Mouse (Mus musculus) stomach, embryonic 16.5 days (tissue): ENCODE measurements at regions not wholly inside any gene's neighbourhood (a gene's known extent, or its start where the extent isn't known, plus 50 kb on each side); places are given as distances from the start of the nearest gene placed in this dataset.
"Not testable (repeated sequence)": the region's sequence is repeated elsewhere in the genome, so short reads cannot be mapped to it uniquely, and the experiment has no call there.

Experiments
- ATAC-seq: fragments of 200-750 bp; cut with Nextera tagmentation; 2 replicates; pipeline ENCODE4 v1.8.0; 2017; ENCODE audit warnings: moderate number of reproducible peaks, moderate TSS enrichment; ENCODE audit not compliant: insufficient read depth, low FRiP score
- H3K27ac ChIP-seq: fragments of 300-500 bp; sonication (generic); 2 replicates; pipeline ENCODE4 v1.5.1; 2014; ENCODE audit warnings: low read length
- H3K27me3 ChIP-seq: fragments of 300-500 bp; sonication (generic); 2 replicates; pipeline ENCODE4 v1.6.1; 2014; ENCODE audit warnings: low read length, control low read depth, mixed read lengths; ENCODE audit not compliant: control insufficient read depth, insufficient read depth
- H3K36me3 ChIP-seq: fragments of 300-500 bp; sonication (generic); 2 replicates; pipeline ENCODE4 v1.6.1; 2014; ENCODE audit warnings: low read length; ENCODE audit not compliant: control insufficient read depth, insufficient read depth
- H3K4me1 ChIP-seq: fragments of 300-500 bp; sonication (generic); 2 replicates; pipeline ENCODE4 v1.6.1; 2014; ENCODE audit warnings: low read length, control low read depth, mixed read lengths; ENCODE audit not compliant: control insufficient read depth, insufficient read depth
- H3K4me2 ChIP-seq: fragments of 300-500 bp; sonication (generic); 2 replicates; pipeline ENCODE4 v1.6.1; 2014; ENCODE audit warnings: low read depth, low read length, mixed read lengths
- H3K4me3 ChIP-seq: fragments of 300-500 bp; sonication (generic); replicated peaks from 2 replicates; pipeline ENCODE4 v1.5.1; 2014; ENCODE audit warnings: mild to moderate bottlenecking, low read length
- H3K9ac ChIP-seq: fragments of 300-500 bp; sonication (generic); 2 replicates; pipeline ENCODE4 v1.6.1; 2014; ENCODE audit warnings: low read length
- H3K9me3 ChIP-seq: fragments of 300-500 bp; sonication (generic); replicated peaks from 2 replicates; pipeline ENCODE4 v1.6.1; 2016; ENCODE audit warnings: low read length, control low read depth; ENCODE audit not compliant: control insufficient read depth
- WGBS: fragments of 180-500 bp; shearing (Covaris S2); extraction: QIAGEN DNeasy Blood & Tissue Kit; methylation state at CpG from one replicate; pipeline ENCODE4 v1.1.7; 2014; 5-methylcytosine and 5-hydroxymethylcytosine counted together

DNA sequence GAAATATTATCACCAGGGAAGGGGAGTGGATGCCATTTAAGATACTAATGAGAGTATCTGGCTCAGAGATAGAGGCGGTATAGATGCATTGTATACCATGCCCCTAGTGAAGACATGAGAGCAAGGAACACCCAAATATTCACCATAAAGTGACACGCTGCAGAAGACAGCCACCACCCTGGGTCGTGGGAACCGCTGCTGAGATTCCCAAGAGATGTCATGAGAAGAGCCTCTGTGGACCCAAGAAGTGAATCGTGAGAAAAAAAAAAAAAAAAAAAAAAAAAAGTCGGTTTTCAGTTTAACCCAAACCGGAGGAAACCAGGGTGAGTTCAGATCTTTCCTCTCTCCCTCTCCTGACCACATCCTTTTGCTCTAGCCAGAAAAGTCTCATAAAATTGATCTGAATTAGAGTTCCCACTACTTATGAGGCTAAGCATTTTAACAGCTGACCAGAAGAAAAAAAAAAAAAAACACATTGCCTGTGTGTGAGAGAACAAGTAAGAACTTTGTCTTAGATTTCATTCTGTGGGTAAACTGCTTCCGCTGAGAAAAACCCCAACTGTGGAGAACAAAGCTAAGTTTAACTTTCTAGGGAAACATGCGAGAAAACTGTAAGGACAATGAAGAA, 322.0 kb downstream of the Rapgef2 start:
- Histone ChIP-seq H3K27ac (no peak overlapping the region), H3K9ac (no peak overlapping the region), H3K9me3 (no peaks in the 10 kb centered on the region), H3K4me3 (no peak overlapping the region), H3K27me3 (no peaks in the 10 kb centered on the region), H3K4me1 (no peaks in the 10 kb centered on the region), H3K36me3 (no peaks in the 10 kb centered on the region), H3K4me2 (no peak overlapping the region)
- ATAC-seq, result no peak
- 76% methylated on average over 9 of the region's 9 CpGs for WGBS

DNA sequence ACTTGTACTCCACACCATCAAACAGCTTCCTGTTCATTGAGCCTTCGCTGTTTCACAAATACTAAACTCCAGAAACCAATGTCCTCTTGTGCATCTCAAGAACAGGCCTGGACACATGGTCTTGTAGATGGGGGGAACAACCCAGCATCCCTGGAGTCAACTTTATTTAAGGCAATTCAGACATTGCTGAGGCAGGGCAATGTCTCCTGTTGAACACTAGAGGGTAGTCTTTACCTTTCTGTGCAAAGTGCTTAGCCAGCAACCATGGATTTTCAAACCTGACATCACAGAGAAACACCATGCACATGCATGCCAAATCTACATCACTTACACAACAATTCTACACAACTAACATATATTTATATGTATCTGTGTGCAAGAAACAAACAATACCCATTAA, 327.5 kb downstream of the Rapgef2 start:
- H3K36me3 ChIP-seq, result no peaks in the 10 kb centered on the region
- no peak for ATAC-seq
- no peak overlapping the region for H3K4me3 ChIP-seq
- H3K27me3 ChIP-seq, result no peaks in the 10 kb centered on the region
- H3K9ac ChIP-seq, result no peak overlapping the region
- no peak overlapping the region for H3K4me2 ChIP-seq
- no peaks in the 10 kb centered on the region for H3K9me3 ChIP-seq
- 20% methylated on average over 1 of the region's 1 CpGs for WGBS
- no peaks in the 10 kb centered on the region for H3K4me1 ChIP-seq
- H3K27ac ChIP-seq, result no peak overlapping the region

DNA sequence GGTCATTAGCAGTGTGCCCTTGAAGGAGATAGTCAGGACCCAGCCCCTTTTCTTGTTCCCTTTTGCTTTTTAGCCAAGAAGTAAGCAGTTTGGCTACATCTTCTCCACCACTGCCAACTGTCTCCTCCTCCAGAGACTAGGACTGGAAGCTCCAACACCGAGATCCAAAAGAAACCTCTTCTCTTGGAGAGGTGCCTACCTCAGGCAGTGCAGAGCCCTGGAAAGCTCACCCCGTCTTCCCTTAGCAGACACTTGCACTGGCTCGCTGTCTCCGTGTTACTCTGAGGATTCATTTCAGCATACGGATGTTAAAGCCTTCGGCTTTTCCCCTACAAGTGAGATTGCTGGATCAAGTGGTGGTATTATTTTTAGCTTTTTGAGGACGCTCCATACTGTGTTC, 331.0 kb downstream of the Rapgef2 start:
- Histone ChIP-seq H3K27ac (no peak overlapping the region), H3K27me3 (no peaks in the 10 kb centered on the region), H3K9me3 (no peaks in the 10 kb centered on the region), H3K4me1 (no peaks in the 10 kb centered on the region), H3K4me3 (no peak overlapping the region), H3K36me3 (no peaks in the 10 kb centered on the region), H3K4me2 (no peak overlapping the region), H3K9ac (no peak overlapping the region)
- no peak for ATAC-seq
- 81% methylated on average over 7 of the region's 7 CpGs for WGBS

DNA sequence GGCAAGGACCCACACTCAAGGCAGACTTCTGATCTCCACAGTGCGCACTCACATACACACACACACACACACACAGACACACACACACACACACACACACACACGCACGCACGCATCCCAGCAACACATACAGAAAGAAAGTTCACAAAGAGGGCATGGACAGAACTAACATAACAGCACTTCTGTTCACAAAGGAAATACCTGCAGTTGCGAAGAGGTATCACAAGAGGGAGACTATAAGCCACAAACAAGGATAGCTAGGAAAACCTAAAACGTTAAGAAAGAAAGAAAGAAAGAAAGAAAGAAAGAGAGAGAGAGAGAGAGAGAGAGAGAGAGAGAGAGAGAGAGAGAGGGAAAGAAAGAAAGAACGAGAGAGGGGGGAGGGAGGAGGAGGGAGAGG, 336.9 kb downstream of the Rapgef2 start:
- ATAC-seq, H3K27ac ChIP-seq, H3K9ac ChIP-seq, H3K27me3 ChIP-seq, H3K4me3 ChIP-seq, H3K36me3 ChIP-seq, H3K4me2 ChIP-seq, H3K9me3 ChIP-seq, H3K4me1 ChIP-seq: not testable (repeated sequence)
- 70% methylated on average over 6 of the region's 7 CpGs for WGBS

DNA sequence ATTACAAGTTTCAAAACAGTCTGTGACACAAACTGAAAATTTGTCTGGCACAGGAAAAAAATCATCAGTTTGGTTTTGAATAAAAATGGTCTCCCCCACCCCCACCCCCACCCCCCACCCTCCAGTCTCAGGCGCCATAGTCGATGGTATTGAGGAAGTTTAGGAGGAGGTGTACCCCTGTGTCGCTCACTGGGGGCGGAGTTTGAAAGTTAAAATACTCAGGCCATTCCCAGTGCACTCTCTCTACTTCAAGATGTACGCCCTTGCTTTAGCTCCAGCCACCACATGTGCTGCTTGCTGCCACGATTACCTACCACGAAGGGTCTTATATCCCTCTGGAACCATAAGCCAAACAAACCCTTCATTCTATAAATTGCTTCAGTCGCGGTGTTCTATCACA, 337.6 kb downstream of the Rapgef2 start:
- Histone ChIP-seq H3K27ac (no peak overlapping the region), H3K4me2 (no peak overlapping the region), H3K27me3 (no peaks in the 10 kb centered on the region), H3K4me1 (no peaks in the 10 kb centered on the region), H3K36me3 (no peaks in the 10 kb centered on the region), H3K9ac (no peak overlapping the region), H3K4me3 (no peak overlapping the region), H3K9me3 (no peaks in the 10 kb centered on the region)
- WGBS, result 88% methylated on average over 9 of the region's 9 CpGs
- no peak for ATAC-seq

DNA sequence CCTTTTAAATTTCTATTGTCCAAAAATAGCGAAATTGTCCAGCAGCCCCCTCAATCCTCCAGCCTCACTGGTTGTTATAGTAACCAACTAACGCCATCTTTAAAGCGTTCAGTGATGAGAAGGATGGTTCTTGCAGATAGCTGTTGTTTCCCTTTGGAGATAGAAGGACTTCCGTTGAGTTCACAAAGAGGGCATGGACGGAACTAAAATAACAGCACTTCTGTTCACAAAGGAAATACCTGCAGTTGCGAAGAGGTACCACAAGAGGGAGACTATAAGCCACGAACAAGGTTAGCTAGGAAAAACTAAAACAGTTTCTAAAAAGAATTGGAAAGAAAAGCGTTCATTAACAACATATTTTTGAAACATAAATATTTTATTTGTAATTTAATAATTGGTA, 338.1 kb downstream of the Rapgef2 start:
- H3K9me3 ChIP-seq, result no peaks in the 10 kb centered on the region
- 25% methylated on average over 8 of the region's 8 CpGs for whole genome bisulfite sequencing
- no peaks in the 10 kb centered on the region for H3K4me1 ChIP-seq
- no peaks in the 10 kb centered on the region for H3K36me3 ChIP-seq
- H3K9ac ChIP-seq, result no peak overlapping the region
- no peak for ATAC-seq
- no peak overlapping the region for H3K27ac ChIP-seq
- no peak overlapping the region for H3K4me2 ChIP-seq
- H3K27me3 ChIP-seq, result no peaks in the 10 kb centered on the region
- H3K4me3 ChIP-seq, result no peak overlapping the region

DNA sequence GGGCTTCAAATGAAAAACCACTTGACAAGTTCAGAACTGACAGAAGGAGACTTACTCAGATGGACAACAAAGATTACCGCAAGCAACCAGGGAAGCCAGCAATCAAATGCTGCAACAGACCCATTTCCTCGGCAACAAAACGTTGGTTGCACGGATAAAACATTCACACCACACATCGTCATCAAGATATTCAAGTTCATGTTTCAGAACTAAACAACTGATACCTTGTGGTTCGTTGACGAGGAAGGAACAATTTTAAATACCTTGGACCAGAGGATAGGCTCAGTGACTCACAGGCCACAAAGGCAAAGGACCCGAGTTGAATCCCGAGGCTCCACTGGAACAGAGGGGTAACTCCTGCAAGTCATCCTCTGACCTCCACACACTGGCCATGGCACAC, 339.1 kb downstream of the Rapgef2 start:
- H3K36me3 ChIP-seq, result no peaks in the 10 kb centered on the region
- H3K4me1 ChIP-seq, result no peaks in the 10 kb centered on the region
- no peak overlapping the region for H3K9ac ChIP-seq
- no peak overlapping the region for H3K27ac ChIP-seq
- no peak overlapping the region for H3K4me3 ChIP-seq
- no peak for ATAC-seq
- no peaks in the 10 kb centered on the region for H3K27me3 ChIP-seq
- no peak overlapping the region for H3K4me2 ChIP-seq
- WGBS, result 87% methylated on average over 9 of the region's 9 CpGs
- H3K9me3 ChIP-seq, result no peaks in the 10 kb centered on the region

DNA sequence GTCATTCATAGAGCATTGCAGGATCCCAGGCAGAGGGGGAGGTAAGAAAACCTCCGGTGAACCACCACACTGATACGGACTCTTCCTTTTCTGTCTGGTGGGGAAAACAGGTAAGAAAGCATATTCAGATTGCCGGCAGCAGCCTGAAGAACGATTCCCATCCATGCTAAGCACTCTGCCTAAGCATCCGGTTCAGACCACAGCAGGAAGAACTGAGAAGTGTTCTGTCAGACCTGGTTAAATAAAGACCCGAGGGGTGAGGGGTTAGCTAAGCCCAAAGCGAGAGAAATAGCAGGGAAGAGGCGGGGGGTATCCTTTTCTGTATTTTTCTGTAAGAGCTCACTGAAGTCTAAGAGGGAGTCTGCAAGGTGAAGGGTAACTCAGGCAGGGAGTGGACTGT, 342.1 kb downstream of the Rapgef2 start:
- Histone ChIP-seq H3K27ac (no peak overlapping the region), H3K27me3 (no peaks in the 10 kb centered on the region), H3K9ac (no peak overlapping the region), H3K4me2 (no peak overlapping the region), H3K4me3 (no peak overlapping the region), H3K9me3 (no peaks in the 10 kb centered on the region), H3K36me3 (no peaks in the 10 kb centered on the region), H3K4me1 (no peaks in the 10 kb centered on the region)
- ATAC-seq, result no peak
- 59% methylated on average over 8 of the region's 8 CpGs for WGBS

DNA sequence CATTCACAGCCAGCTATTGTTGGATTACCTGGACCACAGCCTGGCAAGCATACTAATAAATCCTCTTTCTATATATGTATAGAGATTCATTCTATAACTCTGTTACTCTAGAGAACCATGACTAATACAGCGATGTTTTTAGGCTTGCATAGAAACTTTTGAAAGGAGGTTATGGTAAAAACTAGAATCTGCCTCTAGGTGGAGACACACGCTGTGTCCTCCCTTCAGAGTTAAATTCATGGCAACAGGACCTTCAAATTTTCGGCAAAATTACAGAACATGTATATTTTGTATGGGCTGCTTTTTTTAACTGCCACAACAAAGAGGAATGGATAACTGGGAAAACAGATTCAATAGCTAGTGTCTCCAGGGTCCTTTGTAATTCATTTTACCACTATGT, 353.3 kb downstream of the Rapgef2 start:
- ATAC-seq, result no peak
- Histone ChIP-seq H3K9me3 (no peaks in the 10 kb centered on the region), H3K36me3 (no peaks in the 10 kb centered on the region), H3K4me3 (no peak overlapping the region), H3K9ac (no peak overlapping the region), H3K4me1 (no peaks in the 10 kb centered on the region), H3K4me2 (no peak overlapping the region), H3K27ac (no peak overlapping the region), H3K27me3 (no peaks in the 10 kb centered on the region)
- WGBS, result 78% methylated on average over 3 of the region's 3 CpGs

DNA sequence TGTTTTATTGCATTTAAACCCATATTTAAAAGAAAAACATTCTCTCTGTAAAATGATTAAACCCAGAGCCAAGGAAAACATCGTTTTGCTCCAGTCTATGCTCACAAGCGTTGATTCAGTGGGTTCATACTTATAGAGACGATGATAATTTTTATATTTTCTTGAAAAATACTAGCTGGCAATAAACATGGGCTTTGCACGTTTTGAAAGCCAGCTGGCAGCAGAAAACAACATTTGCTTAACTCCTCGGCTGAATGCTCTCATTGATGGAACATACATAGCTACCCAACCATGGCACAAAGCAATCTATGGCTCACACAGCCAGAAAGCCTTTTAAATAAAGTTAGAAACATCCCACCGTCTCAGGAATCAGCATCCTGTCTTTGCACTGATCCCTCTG, 366.5 kb downstream of the Rapgef2 start:
- Histone ChIP-seq H3K9me3 (no peaks in the 10 kb centered on the region), H3K4me1 (no peaks in the 10 kb centered on the region), H3K4me2 (no peak overlapping the region), H3K27me3 (no peaks in the 10 kb centered on the region), H3K36me3 (no peaks in the 10 kb centered on the region), H3K9ac (no peak overlapping the region), H3K27ac (no peak overlapping the region), H3K4me3 (no peak overlapping the region)
- no peak for ATAC-seq
- 55% methylated on average over 6 of the region's 6 CpGs for WGBS
